Mouse (Mus musculus) lung, adult 10 weeks (tissue): Measurements from ENCODE around the gene Trim56. TPM values are rescaled to one million over a fixed set of nuclear protein-coding genes. Genes with fewer than 3 reads are reported as not detected.

Experiments
- polyA plus RNA-seq: library from polyadenylated mRNA; stranded (reverse); fragments of 350-450 nt; fragmentation: Illumina TruSeq; extraction: RNeasy Lipid Tissue Mini Kit (QIAGEN cat#74804); gene quantifications from one replicate; pipeline ENCODE4 v1.2.3, GENCODE M21; 2014; ENCODE audit warnings: low read depth, low replicate concordance; ENCODE audit not compliant: insufficient read depth

The Trim56 gene
- polyA plus RNA-seq, result 10.5 TPM

GRCm38 (mm10) chr5:137115866-137116847, at the start of gene Trim56:
Trim56 (minus strand) TSS chr5:137116209.

DNA sequence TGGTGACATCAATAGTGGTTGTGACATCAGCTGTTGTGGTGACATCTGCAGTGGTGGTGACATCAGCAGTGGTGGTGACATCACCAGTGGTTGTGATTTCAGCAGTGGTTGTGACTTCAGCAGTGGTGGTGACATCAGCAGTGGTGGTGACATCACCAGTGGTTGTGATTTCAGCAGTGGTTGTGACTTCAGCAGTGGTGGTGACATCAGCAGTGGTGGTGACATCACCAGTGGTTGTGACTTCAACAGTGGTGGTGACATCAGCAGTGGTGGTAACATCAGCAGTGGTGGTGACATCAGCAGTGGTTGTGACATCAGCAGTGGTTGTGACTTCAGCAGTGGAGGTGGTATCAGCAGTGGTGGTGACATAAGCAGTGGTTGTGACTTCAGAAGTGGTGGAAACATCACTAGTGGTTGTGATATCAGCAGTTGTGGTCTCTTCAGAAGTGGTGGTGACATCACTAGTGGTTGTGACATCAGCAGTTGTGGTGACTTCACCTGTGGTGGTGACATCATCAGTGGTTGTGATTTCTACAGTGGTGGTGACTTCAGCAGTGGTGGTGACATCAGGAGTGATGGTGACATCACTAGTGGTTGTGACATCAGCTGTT, 33.4 kb upstream of the Trim56 start, which contains the start of gene Muc3:
Muc3 (minus strand) TSS at position 51 of the 611 bp plus-strand sequence.

DNA sequence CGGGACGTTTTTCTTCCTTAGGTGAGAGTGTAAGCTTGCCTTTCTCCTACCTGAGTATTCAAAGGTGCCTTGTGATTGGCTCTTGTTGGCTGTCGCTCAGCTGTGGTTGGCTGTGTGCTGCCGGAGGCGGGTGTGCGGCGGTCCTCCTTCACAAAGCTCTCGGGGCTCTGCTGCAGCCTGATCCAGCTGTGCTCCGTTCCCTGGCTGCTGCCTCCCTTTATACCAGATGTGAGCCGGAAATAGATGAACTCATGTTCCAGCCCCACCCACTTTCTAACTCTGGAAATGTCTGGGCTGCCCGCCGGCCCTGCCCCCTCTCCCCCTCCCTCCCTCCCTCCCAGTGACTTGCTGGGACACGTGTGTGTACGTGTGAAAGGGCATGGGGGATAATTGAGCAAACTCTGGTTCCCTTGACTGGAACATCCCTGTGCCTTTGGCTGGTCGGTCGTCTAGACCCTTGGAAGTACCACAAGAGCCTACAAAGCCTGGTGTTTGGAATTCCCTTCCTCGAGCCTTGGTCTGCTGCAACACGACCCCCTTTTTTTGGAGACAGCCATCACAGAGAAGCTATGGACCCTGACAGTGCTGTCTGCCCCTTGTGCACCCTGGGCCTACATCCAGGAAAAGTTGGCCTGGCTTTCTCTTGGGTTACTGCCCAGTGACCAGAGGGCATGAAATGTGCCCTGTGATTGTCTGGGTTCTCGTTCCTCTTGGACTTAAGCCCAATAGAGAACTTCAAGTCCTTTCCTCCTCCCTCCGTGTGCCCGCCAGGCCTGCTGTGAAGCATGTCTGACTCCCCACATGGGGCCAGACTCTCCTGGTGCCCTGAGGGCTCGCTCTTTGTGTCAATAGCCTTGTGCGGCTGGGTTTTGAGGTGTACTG, 43.7 kb downstream of the Trim56 start, which contains the start of gene Serpine1:
Serpine1 (minus strand) TSS at position 190 of the 882 bp plus-strand sequence.

Other genes starting within 250 kb of the Trim56 start
- 0.20 TPM for gene Col26a1, start 233.0 kb downstream of the Trim56 start, polyA plus RNA-seq
- 23.9 TPM for gene Ift22, start 208.1 kb downstream of the Trim56 start, polyA plus RNA-seq
- 304 TPM for gene Fis1, start 162.9 kb downstream of the Trim56 start, polyA plus RNA-seq
- 14.0 TPM for gene Cldn15, start 149.6 kb downstream of the Trim56 start, polyA plus RNA-seq
- 37.1 TPM for gene Plod3, start 129.2 kb downstream of the Trim56 start, polyA plus RNA-seq
- gene Znhit1, start 128.2 kb downstream of the Trim56 start, polyA plus RNA-seq, result 75.6 TPM
- gene Vgf, start 89.8 kb downstream of the Trim56 start, polyA plus RNA-seq, result not detected
- gene Ap1s1, start 70.1 kb downstream of the Trim56 start, polyA plus RNA-seq, result 70.5 TPM
- gene Serpine1, start 43.9 kb downstream of the Trim56 start, polyA plus RNA-seq, result 9.8 TPM
- not detected for gene Muc3, start 33.1 kb upstream of the Trim56 start, polyA plus RNA-seq
- 0.12 TPM for gene Muc3a, start 96.2 kb upstream of the Trim56 start, polyA plus RNA-seq
- 0.51 TPM for gene Ache, start 171.3 kb upstream of the Trim56 start, polyA plus RNA-seq
- 5.1 TPM for gene Ufsp1, start 178.4 kb upstream of the Trim56 start, polyA plus RNA-seq
- gene Srrt, start 191.5 kb upstream of the Trim56 start, polyA plus RNA-seq, result 63.0 TPM
- gene Trip6, start 198.2 kb upstream of the Trim56 start, polyA plus RNA-seq, result 20.4 TPM
- gene Slc12a9, start 217.4 kb upstream of the Trim56 start, polyA plus RNA-seq, result 6.6 TPM
- gene Ephb4, start 233.9 kb upstream of the Trim56 start, polyA plus RNA-seq, result 37.0 TPM